Mouse (Mus musculus): ENCODE data around the gene Dnah17. TPM values are rescaled to one million over a fixed set of nuclear protein-coding genes. Genes with fewer than 3 reads are reported as not detected.
A peak's percentile ranks its signal among the peaks of the same experiment; 100 is the strongest.

Dnah17 gene
- polyA plus RNA-seq, 1 experiment from 2014 or later: 0.14 TPM

- Histone ChIP-seq H3K4me3 (ENCODE audit: low read depth, low read length) (no peak overlapping the region), H3K4me2 (ENCODE audit: low read length) (no peak overlapping the region), H3K4me1 (replicated peaks; ENCODE audit: control insufficient read depth, insufficient read depth, low read length) (peaks cover 33% of the 10 kb centered on the region), H3K36me3 (ENCODE audit: control insufficient read depth, insufficient read depth, low read length) (peaks cover 29% of the 10 kb centered on the region), H3K27ac (ENCODE audit: low read depth) (no peak overlapping the region), H3K9ac (ENCODE audit: low read length) (no peak overlapping the region), H3K27me3 (replicated peaks; ENCODE audit: control insufficient read depth, insufficient read depth, low read length) (no peaks in the 10 kb centered on the region), H3K9me3 (ENCODE audit: control insufficient read depth, low read length) (no peaks in the 10 kb centered on the region)
- DNase-seq (ENCODE audit: low spot score) (no peak), ATAC-seq (replicated peaks; ENCODE audit: low FRiP score, low TSS enrichment, low read depth) (no peak)
- 93% methylated on average over 2 of the region's 2 CpGs for WGBS
Observed at GRCm38 (mm10) chr11:117997085-117997484, 133.3 kb downstream of the Dnah17 start.

GRCm38 (mm10) chr11:117996066-117996465, 134.4 kb downstream of the Dnah17 start:
- Histone ChIP-seq H3K9me3 (ENCODE audit: control insufficient read depth, low read length) (no peaks in the 10 kb centered on the region), H3K27me3 (replicated peaks; ENCODE audit: control insufficient read depth, insufficient read depth, low read length) (no peaks in the 10 kb centered on the region), H3K4me3 (ENCODE audit: low read depth, low read length) (no peak overlapping the region), H3K4me2 (ENCODE audit: low read length) (no peak overlapping the region), H3K27ac (ENCODE audit: low read depth) (no peak overlapping the region), H3K36me3 (ENCODE audit: control insufficient read depth, insufficient read depth, low read length) (peaks cover 19% of the 10 kb centered on the region), H3K9ac (ENCODE audit: low read length) (no peak overlapping the region), H3K4me1 (replicated peaks; ENCODE audit: control insufficient read depth, insufficient read depth, low read length) (peaks cover 37% of the 10 kb centered on the region)
- WGBS: 39% methylated on average over 3 of the region's 3 CpGs
- ATAC-seq (replicated peaks; ENCODE audit: low FRiP score, low TSS enrichment, low read depth) (no peak), DNase-seq (ENCODE audit: low spot score) (no peak)

- Histone ChIP-seq H3K4me2 (ENCODE audit: low read length) (no peak overlapping the region), H3K36me3 (ENCODE audit: control insufficient read depth, insufficient read depth, low read length) (peaks cover 15% of the 10 kb centered on the region), H3K4me3 (ENCODE audit: low read depth, low read length) (no peak overlapping the region), H3K27me3 (replicated peaks; ENCODE audit: control insufficient read depth, insufficient read depth, low read length) (no peaks in the 10 kb centered on the region), H3K9ac (ENCODE audit: low read length) (no peak overlapping the region), H3K9me3 (ENCODE audit: control insufficient read depth, low read length) (no peaks in the 10 kb centered on the region), H3K27ac (ENCODE audit: low read depth) (no peak overlapping the region), H3K4me1 (replicated peaks; ENCODE audit: control insufficient read depth, insufficient read depth, low read length) (peaks cover 37% of the 10 kb centered on the region)
- ATAC-seq (replicated peaks; ENCODE audit: low FRiP score, low TSS enrichment, low read depth) (no peak), DNase-seq (ENCODE audit: low spot score) (no peak)
- WGBS: 69% methylated on average over 3 of the region's 3 CpGs
Observed at GRCm38 (mm10) chr11:117995661-117996060, 134.8 kb downstream of the Dnah17 start.

- H3K36me3 ChIP-seq (ENCODE audit: control insufficient read depth, insufficient read depth, low read length): peaks cover 11% of the 10 kb centered on the region
- no peak overlapping the region for H3K4me2 ChIP-seq (ENCODE audit: low read length)
- no peak for ATAC-seq (replicated peaks; ENCODE audit: low FRiP score, low TSS enrichment, low read depth)
- H3K9me3 ChIP-seq (ENCODE audit: control insufficient read depth, low read length): no peaks in the 10 kb centered on the region
- 63% methylated on average over 2 of the region's 2 CpGs for WGBS
- H3K27me3 ChIP-seq (replicated peaks; ENCODE audit: control insufficient read depth, insufficient read depth, low read length): no peaks in the 10 kb centered on the region
- H3K9ac ChIP-seq (ENCODE audit: low read length): no peak overlapping the region
- DNase-seq (ENCODE audit: low spot score): no peak
- H3K27ac ChIP-seq (ENCODE audit: low read depth): no peak overlapping the region
- H3K4me3 ChIP-seq (ENCODE audit: low read depth, low read length): no peak overlapping the region
- H3K4me1 ChIP-seq (replicated peaks; ENCODE audit: control insufficient read depth, insufficient read depth, low read length): peaks cover 37% of the 10 kb centered on the region
Observed at GRCm38 (mm10) chr11:117995255-117995654, 135.2 kb downstream of the Dnah17 start.

- Histone ChIP-seq H3K4me2 (ENCODE audit: low read length) (0 out of 2 replicates have a peak overlapping the region, but pooled peaks have one; percentile 4), H3K27ac (ENCODE audit: low read depth) (peak overlapping the region; percentile 69), H3K4me1 (replicated peaks; ENCODE audit: control insufficient read depth, insufficient read depth, low read length) (peaks cover 37% of the 10 kb centered on the region), H3K36me3 (ENCODE audit: control insufficient read depth, insufficient read depth, low read length) (peaks cover 4% of the 10 kb centered on the region; the same call in 1 of the 2 replicates), H3K27me3 (replicated peaks; ENCODE audit: control insufficient read depth, insufficient read depth, low read length) (no peaks in the 10 kb centered on the region), H3K9me3 (ENCODE audit: control insufficient read depth, low read length) (no peaks in the 10 kb centered on the region), H3K4me3 (ENCODE audit: low read depth, low read length) (no peak overlapping the region), H3K9ac (ENCODE audit: low read length) (no peak overlapping the region)
- DNase-seq (ENCODE audit: low spot score) (no peak), ATAC-seq (replicated peaks; ENCODE audit: low FRiP score, low TSS enrichment, low read depth) (peak; percentile 21; the same call in 1 of the 2 replicates)
- 36% methylated on average over 9 of the region's 9 CpGs for WGBS
Observed at GRCm38 (mm10) chr11:117994250-117995057, 136.0 kb downstream of the Dnah17 start.

GRCm38 (mm10) chr11:117993190-117994175, 137.0 kb downstream of the Dnah17 start:
- 0 out of 2 replicates have a peak overlapping the region, but pooled peaks have one; percentile 4 for H3K4me2 ChIP-seq (ENCODE audit: low read length)
- DNase-seq (ENCODE audit: low spot score): no peak
- 66% methylated on average over 14 of the region's 14 CpGs for WGBS

GRCm38 (mm10) chr11:117991502-117992470, 138.6 kb downstream of the Dnah17 start:
- H3K4me1 ChIP-seq (replicated peaks; ENCODE audit: control insufficient read depth, insufficient read depth, low read length): peaks cover 47% of the 10 kb centered on the region
- no peak overlapping the region for H3K27ac ChIP-seq (ENCODE audit: low read depth)
- no peaks in the 10 kb centered on the region for H3K36me3 ChIP-seq (ENCODE audit: control insufficient read depth, insufficient read depth, low read length)
- 57% methylated on average over 9 of the region's 9 CpGs for WGBS
- no peak overlapping the region for H3K4me2 ChIP-seq (ENCODE audit: low read length)
- H3K9me3 ChIP-seq (ENCODE audit: control insufficient read depth, low read length): no peaks in the 10 kb centered on the region
- DNase-seq (ENCODE audit: low spot score) (no peak), ATAC-seq (replicated peaks; ENCODE audit: low FRiP score, low TSS enrichment, low read depth) (no peak)
- no peak overlapping the region for H3K9ac ChIP-seq (ENCODE audit: low read length)
- H3K4me3 ChIP-seq (ENCODE audit: low read depth, low read length): no peak overlapping the region
- H3K27me3 ChIP-seq (replicated peaks; ENCODE audit: control insufficient read depth, insufficient read depth, low read length): no peaks in the 10 kb centered on the region

More at GRCm38 (mm10) chr11:117993190-117994175, 137.0 kb downstream of the Dnah17 start:
- H3K27me3 ChIP-seq (replicated peaks; ENCODE audit: control insufficient read depth, insufficient read depth, low read length): no peaks in the 10 kb centered on the region
- peaks cover 4% of the 10 kb centered on the region; the same call in 1 of the 2 replicates for H3K36me3 ChIP-seq (ENCODE audit: control insufficient read depth, insufficient read depth, low read length)
- ATAC-seq (replicated peaks; ENCODE audit: low FRiP score, low TSS enrichment, low read depth): no peak
- peak overlapping the region; percentile 69 for H3K27ac ChIP-seq (ENCODE audit: low read depth)
- peaks cover 37% of the 10 kb centered on the region for H3K4me1 ChIP-seq (replicated peaks; ENCODE audit: control insufficient read depth, insufficient read depth, low read length)
- no peak overlapping the region for H3K9ac ChIP-seq (ENCODE audit: low read length)
- H3K9me3 ChIP-seq (ENCODE audit: control insufficient read depth, low read length): no peaks in the 10 kb centered on the region
- no peak overlapping the region for H3K4me3 ChIP-seq (ENCODE audit: low read depth, low read length)
